ENCODE assay signal across 10 mouse cellular contexts in genomic region chr11:90363406-90363805, GRCm38 (mm10). TPM values are rescaled to one million over a fixed set of nuclear protein-coding genes. Genes with fewer than 3 reads are reported as not detected.
A peak's percentile ranks its signal among the peaks of the same experiment; 100 is the strongest.
DNase-seq lines count a peak whose midpoint lies in the region; ATAC-seq and TF ChIP-seq lines count a peak whose summit lies in the region.
"Had no signal": no experiment of that assay in that cellular context is flagged by ENCODE, and none has a peak within 500 bp of the region (broad histone marks: within the 10 kb centered on the region; RNA-seq: fewer than 3 reads in every experiment).

No protein-coding gene starts in this region.

- peak; percentile 1; the same call in 1 of the 2 replicates for ATAC-seq in G1E (ENCODE audit: extremely low read depth, insufficient number of reproducible peaks, low FRiP score, poor library complexity, severe bottlenecking)
- ATAC-seq in forebrain, embryonic 15.5 days (replicated peaks): no peak

- intact Hi-C loops in heart, postnatal 25 days (cut with DNase I): loop anchor here (2.0 to 5.0 kb wide), 2 partner anchors 54 to 253 kb away; no protein-coding TSS in a partner anchor

- WGBS in forebrain, embryonic 15.5 days: 42% methylated on average over 3 of the region's 3 CpGs

- H3K4me3 ChIP-seq in G1E (ENCODE audit: low read depth, low read length): no peak overlapping the region
- no peak overlapping the region for H3K4me3 ChIP-seq in forebrain, embryonic 15.5 days
- H3K4me3 ChIP-seq: embryonic facial prominence, embryonic 13.5 days; limb, embryonic 13.5 days had no signal

- no peak for TF ChIP-seq CTCF in G1E (IDR thresholded peaks at IDR 0.05; ENCODE audit: low read depth, low read length)

- H3K4me1 ChIP-seq in G1E (ENCODE audit: insufficient read depth, low read depth, low read length): no peaks in the 10 kb centered on the region
- H3K4me1 ChIP-seq in forebrain, embryonic 15.5 days: 0 out of 2 replicates have a peak, but pooled peaks cover 4% of the 10 kb centered on the region

- DNase-seq in heart, adult 18-20 months: peak; percentile 56 to 83
- no peak for DNase-seq in heart, postnatal 25 days (ENCODE audit: low spot score)
- DNase-seq in 416B (ENCODE audit: low read depth) (peak; percentile 64), G1E (ENCODE audit: low spot score) (no peak)
- peak; percentile 78 for DNase-seq in heart, postnatal 4 days
- DNase-seq in lung, postnatal 14 days: peak; percentile 65
- DNase-seq in spleen, postnatal 14 days (ENCODE audit: low spot score in 2 of 2): no peak

- no peaks in the 10 kb centered on the region for H3K36me3 ChIP-seq in G1E (replicated peaks)
- no peaks in the 10 kb centered on the region for H3K36me3 ChIP-seq in forebrain, embryonic 15.5 days
- H3K36me3 ChIP-seq: embryonic facial prominence, embryonic 13.5 days; limb, embryonic 13.5 days had no signal

- H3K27ac ChIP-seq in forebrain, embryonic 15.5 days (replicated peaks): no peak overlapping the region
- H3K27ac ChIP-seq: embryonic facial prominence, embryonic 13.5 days; limb, embryonic 13.5 days had no signal

- H3K9me3 ChIP-seq in G1E (replicated peaks): 0 out of 2 replicates have a peak, but pooled peaks cover 3% of the 10 kb centered on the region
- H3K9me3 ChIP-seq in forebrain, embryonic 15.5 days: no peaks in the 10 kb centered on the region
- H3K9me3 ChIP-seq: embryonic facial prominence, embryonic 13.5 days; limb, embryonic 13.5 days had no signal

- no peak overlapping the region for H3K9ac ChIP-seq in forebrain, embryonic 15.5 days (replicated peaks)
- H3K9ac ChIP-seq: embryonic facial prominence, embryonic 13.5 days; limb, embryonic 13.5 days had no signal

- H3K27me3 ChIP-seq in G1E (ENCODE audit: insufficient read depth, low read length): no peaks in the 10 kb centered on the region
- H3K27me3 ChIP-seq in forebrain, embryonic 15.5 days: no peaks in the 10 kb centered on the region
- H3K27me3 ChIP-seq: embryonic facial prominence, embryonic 13.5 days; limb, embryonic 13.5 days had no signal

- no peak overlapping the region for H3K4me2 ChIP-seq in forebrain, embryonic 15.5 days (replicated peaks)
- H3K4me2 ChIP-seq: embryonic facial prominence, embryonic 13.5 days; limb, embryonic 13.5 days had no signal

RNA-seq across cellular contexts. Expression of gene Hlf, which starts 27.3 kb away (rescaled TPM):
- total RNA-seq in heart, adult 18-20 months (2021): 10 to 100 TPM; 11.3 TPM
- total RNA-seq in heart, postnatal 25 days (2021): 10 to 100 TPM; 16.3 to 25.0 TPM
- not detected in 2 replicates for total RNA-seq in G1E (2014; fragmentation: Nextera tagmentation)
- 0.06 and 0.33 TPM in 2 replicates for total RNA-seq in G1E (2017)
- not detected in 2 replicates for polyA plus RNA-seq in G1E (2012)
- 10 to 100 TPM; 16.6 to 19.0 TPM for total RNA-seq in heart, postnatal 4 days (2021)
- polyA plus RNA-seq in forebrain, embryonic 15.5 days (2015; fragmentation: Nextera tagmentation; extraction: Ambion mirVana): 4.2 TPM in 2 replicates

Comparison
In these comparisons a context has a peak if more than half of its experiments do, and no peak if none do; other contexts are left out.
1. DNase-seq: peak in heart, adult 18-20 months (2 of 2), 416B (single experiment), heart, postnatal 4 days (single experiment) and lung, postnatal 14 days (single experiment); none in heart, postnatal 25 days (single experiment), G1E (single experiment) and spleen, postnatal 14 days (0 of 2).
2. RNA of gene Hlf, which starts 27.3 kb away (total RNA-seq): 16.3 to 25.0 TPM in heart, postnatal 25 days, 16.6 to 19.0 TPM in heart, postnatal 4 days and 11.3 TPM in heart, adult 18-20 months; 0.06 to 0.33 TPM in G1E; every median in the first group is over 4 times any median in the second.